Mouse (Mus musculus) MEL (cell line): ENCODE results near the gene Kcnip1. TPM values are rescaled to one million over a fixed set of nuclear protein-coding genes. Genes with fewer than 3 reads are reported as not detected.
A peak's percentile ranks its signal among the peaks of the same experiment; 100 is the strongest.

Experiments
- DNase-seq: peaks from one replicate; pipeline ENCODE4 v3.0.0; 2011; ENCODE audit warnings: low read depth, low spot score
- H3K27ac ChIP-seq: 2 replicates; pipeline ENCODE4 v1.5.1; 2012; ENCODE audit warnings: low read depth, mild to moderate bottlenecking, control low read depth, low read length, moderate library complexity; ENCODE audit not compliant: control insufficient read depth
- H3K27me3 ChIP-seq, 2 experiments: fragments of 150-350 bp in 1 of 2; sonication (generic) in 1 of 2; 2 replicates each; pipeline ENCODE4 v1.6.1; 2012; ENCODE audit warnings: low read length in 2 of 2, mild to moderate bottlenecking in 2 of 2, improper control_type of control experiment in 1 of 2, moderate library complexity in 1 of 2; ENCODE audit not compliant: insufficient read depth in 2 of 2, control insufficient read depth in 1 of 2
- H3K36me3 ChIP-seq, 2 experiments: 2 replicates each; pipeline ENCODE4 v1.6.1; 2012 to 2014; ENCODE audit warnings: low read length in 2 of 2, improper control_type of control experiment in 1 of 2, inconsistent platforms in 1 of 2, mild to moderate bottlenecking in 1 of 2; ENCODE audit not compliant: insufficient read depth in 2 of 2, control insufficient read depth in 1 of 2
- H3K4me1 ChIP-seq, 2 experiments: fragments of 150-350 bp in 1 of 2; sonication (generic) in 1 of 2; 2 replicates each; pipeline ENCODE4 v1.6.1; 2012; ENCODE audit warnings: low read length in 2 of 2, improper control_type of control experiment in 1 of 2, mild to moderate bottlenecking in 1 of 2; ENCODE audit not compliant: insufficient read depth in 2 of 2, control insufficient read depth in 1 of 2
- H3K4me3 ChIP-seq, 2 experiments: fragments of 150-350 bp in 1 of 2; sonication (generic) in 1 of 2; 2 replicates each; pipeline ENCODE4 v1.5.1; 2012; ENCODE audit warnings: low read depth in 2 of 2, low read length in 2 of 2, mild to moderate bottlenecking in 2 of 2, moderate library complexity in 2 of 2, control low read depth in 1 of 2, improper control_type of control experiment in 1 of 2; ENCODE audit not compliant: control insufficient read depth in 1 of 2, insufficient read depth in 1 of 2
- H3K79me2 ChIP-seq: 2 replicates; pipeline ENCODE4 v1.6.1; 2012; ENCODE audit warnings: mild to moderate bottlenecking, low read length, moderate library complexity; ENCODE audit not compliant: control insufficient read depth, poor library complexity, insufficient read depth
- H3K9ac ChIP-seq: 2 replicates; pipeline ENCODE4 v1.6.1; 2012; ENCODE audit warnings: low read depth, mild to moderate bottlenecking, control low read depth, low read length, moderate library complexity; ENCODE audit not compliant: control insufficient read depth, poor library complexity, severe bottlenecking
- H3K9me3 ChIP-seq: fragments of 150-350 bp; sonication (generic); replicated peaks from 2 replicates; pipeline ENCODE4 v1.6.1; 2012; ENCODE audit warnings: mild to moderate bottlenecking, low read length, improper control_type of control experiment, moderate library complexity; ENCODE audit not compliant: insufficient read depth
- CHD1 ChIP-seq: IDR thresholded peaks from 2 replicates; pipeline ENCODE4 v1.6.1; 2012; ENCODE audit warnings: low read depth, mild to moderate bottlenecking, inconsistent platforms, low read length, improper control_type of control experiment
- CTCF ChIP-seq, 3 experiments: IDR thresholded peaks in 2 of 3; conservative IDR thresholded peaks in 1 of 3; 2 replicates each; pipeline ENCODE4 v1.5.1; 2011 to 2012; ENCODE audit warnings: low read length in 3 of 3, low read depth in 2 of 3, mild to moderate bottlenecking in 2 of 3, improper control_type of control experiment in 1 of 3, inconsistent platforms in 1 of 3, mixed read lengths in 1 of 3, moderate library complexity in 1 of 3; ENCODE audit not compliant: control insufficient read depth in 1 of 3, insufficient read depth in 1 of 3, poor library complexity in 1 of 3, severe bottlenecking in 1 of 3
- EP300 ChIP-seq, 2 experiments: IDR thresholded peaks; 2 replicates each; pipeline ENCODE4 v1.6.1; 2011; ENCODE audit warnings: improper control_type of control experiment in 2 of 2, low read length in 2 of 2, low read depth in 1 of 2, mild to moderate bottlenecking in 1 of 2
- ETS1 ChIP-seq: IDR thresholded peaks from 2 replicates; pipeline ENCODE4 v1.6.1; 2012; ENCODE audit warnings: low read depth, mild to moderate bottlenecking, inconsistent platforms, low read length, improper control_type of control experiment, moderate library complexity
- GATA1 ChIP-seq: IDR thresholded peaks from 2 replicates; pipeline ENCODE4 v1.6.1; 2011; ENCODE audit warnings: low read depth, low read length, improper control_type of control experiment
- KAT2A ChIP-seq: conservative IDR thresholded peaks from 2 replicates; pipeline ENCODE4 v1.6.1; 2012; ENCODE audit warnings: low read depth, low read length, improper control_type of control experiment, inconsistent platforms
- MAFK ChIP-seq: IDR thresholded peaks from 2 replicates; pipeline ENCODE4 v1.6.1; 2011; ENCODE audit warnings: low read depth, mild to moderate bottlenecking, low read length, improper control_type of control experiment, borderline replicate concordance
- MAX ChIP-seq: IDR thresholded peaks from 2 replicates; pipeline ENCODE4 v1.6.1; 2011; ENCODE audit warnings: low read length, improper control_type of control experiment
- MEF2A ChIP-seq: IDR thresholded peaks from 2 replicates; pipeline ENCODE4 v1.6.1; 2014; ENCODE audit warnings: low read depth, mild to moderate bottlenecking, inconsistent platforms, low read length, improper control_type of control experiment; ENCODE audit not compliant: poor library complexity, insufficient replicate concordance, severe bottlenecking; ENCODE audit errors: extremely low read depth
- MXI1 ChIP-seq: IDR thresholded peaks from 2 replicates; pipeline ENCODE4 v1.6.1; 2011; ENCODE audit warnings: mild to moderate bottlenecking, low read depth, low read length, improper control_type of control experiment
- MYB ChIP-seq: IDR thresholded peaks from 2 replicates; pipeline ENCODE4 v1.6.1; 2011; ENCODE audit warnings: mild to moderate bottlenecking, low read depth, low read length, improper control_type of control experiment
- MYC ChIP-seq: IDR thresholded peaks from 2 replicates; pipeline ENCODE4 v1.6.1; 2011; ENCODE audit warnings: low read depth, mild to moderate bottlenecking, low read length, improper control_type of control experiment, moderate library complexity
- NELFE ChIP-seq: IDR thresholded peaks from 2 replicates; pipeline ENCODE4 v1.6.1; 2011; ENCODE audit warnings: low read depth, low read length, improper control_type of control experiment
- NRF1 ChIP-seq: IDR thresholded peaks from 2 replicates; pipeline ENCODE4 v1.6.1; 2014; ENCODE audit warnings: low read depth, mild to moderate bottlenecking, inconsistent platforms, low read length, improper control_type of control experiment, moderate library complexity; ENCODE audit not compliant: poor library complexity, insufficient read depth, severe bottlenecking
- POLR2A ChIP-seq, 2 experiments: IDR thresholded peaks; 2 replicates each; pipeline ENCODE4 v1.6.1; 2011 to 2012; ENCODE audit warnings: low read length in 2 of 2, mild to moderate bottlenecking in 2 of 2, control low read depth in 1 of 2, improper control_type of control experiment in 1 of 2, low read depth in 1 of 2, moderate library complexity in 1 of 2; ENCODE audit not compliant: control insufficient read depth in 1 of 2, insufficient read depth in 1 of 2, poor library complexity in 1 of 2
- POLR2AphosphoS2 ChIP-seq: IDR thresholded peaks from 2 replicates; pipeline ENCODE4 v1.6.1; 2011; ENCODE audit warnings: low read length, improper control_type of control experiment
- RCOR1 ChIP-seq: IDR thresholded peaks from 2 replicates; pipeline ENCODE4 v1.6.1; 2012; ENCODE audit warnings: low read depth, mild to moderate bottlenecking, inconsistent platforms, low read length, improper control_type of control experiment
- SIN3A ChIP-seq: IDR thresholded peaks from 2 replicates; pipeline ENCODE4 v1.6.1; 2012; ENCODE audit warnings: low read length, improper control_type of control experiment, inconsistent platforms
- SMC3 ChIP-seq: IDR thresholded peaks from 2 replicates; pipeline ENCODE4 v1.6.1; 2011; ENCODE audit warnings: low read depth, low read length, improper control_type of control experiment
- TAL1 ChIP-seq: IDR thresholded peaks from 2 replicates; pipeline ENCODE4 v1.6.1; 2012; ENCODE audit warnings: mild to moderate bottlenecking, inconsistent platforms, low read length, moderate library complexity, mixed read lengths
- TBP ChIP-seq: IDR thresholded peaks from 2 replicates; pipeline ENCODE4 v1.8.0; 2011; ENCODE audit warnings: low read depth, low read length, improper control_type of control experiment
- TCF12 ChIP-seq: IDR thresholded peaks from 2 replicates; pipeline ENCODE4 v1.6.1; 2014; ENCODE audit warnings: low read depth, mild to moderate bottlenecking, inconsistent platforms, low read length, improper control_type of control experiment, moderate library complexity
- UBTF ChIP-seq: IDR thresholded peaks from 2 replicates; pipeline ENCODE4 v1.6.1; 2012; ENCODE audit warnings: low read depth, mild to moderate bottlenecking, inconsistent platforms, low read length, improper control_type of control experiment, moderate library complexity, borderline replicate concordance; ENCODE audit not compliant: insufficient read depth
- ZC3H11A ChIP-seq: IDR thresholded peaks from 2 replicates; pipeline ENCODE4 v1.6.1; 2012; ENCODE audit warnings: low read depth, mild to moderate bottlenecking, inconsistent platforms, low read length, improper control_type of control experiment
- ZKSCAN1 ChIP-seq: IDR thresholded peaks from 2 replicates; pipeline ENCODE4 v1.6.1; 2012; ENCODE audit warnings: low read depth, mild to moderate bottlenecking, inconsistent platforms, low read length, improper control_type of control experiment, moderate library complexity
- ZMIZ1 ChIP-seq: IDR thresholded peaks from 2 replicates; pipeline ENCODE4 v1.6.1; 2012; ENCODE audit warnings: low read depth, mild to moderate bottlenecking, inconsistent platforms, low read length, improper control_type of control experiment, moderate library complexity
- ZNF384 ChIP-seq: IDR thresholded peaks from 2 replicates; pipeline ENCODE4 v1.6.1; 2012; ENCODE audit warnings: low read depth, mild to moderate bottlenecking, inconsistent platforms, low read length, improper control_type of control experiment
- polyA plus RNA-seq, 2 experiments: library from polyadenylated mRNA; stranded (reverse) in 1 of 2; unstranded in 1 of 2; fragments of >175 nt in 1 of 2; fragments of >200 nt in 1 of 2; gene quantifications; 2 replicates each; pipeline versions ENCODE4 v1.2.1 to v1.2.4; 2012; ENCODE audit warnings: low replicate concordance in 2 of 2, low read depth in 1 of 2; ENCODE audit not compliant: insufficient read length in 2 of 2, insufficient read depth in 1 of 2, missing spikeins in 1 of 2
- total RNA-seq: library from RNA; depleted of rRNA; stranded (reverse); fragments of 300-350 nt; gene quantifications from 2 replicates; pipeline ENCODE4 v1.2.3, GENCODE M21; 2012

The Kcnip1 gene
- total and polyA plus RNA-seq, 3 experiments = 0.04 to 0.06 TPM; not detected in 1

DNA sequence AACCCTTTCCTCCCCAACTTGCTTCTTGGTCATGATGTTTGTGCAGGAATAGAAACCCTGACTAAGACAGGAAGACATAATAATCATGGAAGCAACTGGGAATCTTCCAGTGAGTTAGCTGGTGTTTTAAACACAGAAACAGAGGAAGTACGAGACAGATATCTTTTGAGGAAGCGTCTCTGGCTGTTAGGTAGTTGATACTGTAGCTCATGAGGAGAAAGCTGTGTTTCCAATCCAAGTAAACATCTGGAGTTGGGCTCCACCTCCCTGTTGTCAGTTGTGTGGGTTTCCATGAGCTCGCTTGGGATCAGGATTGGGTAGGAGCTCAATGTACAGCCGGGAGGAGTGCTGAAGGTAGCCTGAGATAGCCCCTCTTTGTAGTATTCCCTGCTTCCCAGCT lies 46.5 kb downstream of the Kcnip1 start (continued):
- TF ChIP-seq MYC (no peak), KAT2A (no peak), ETS1 (peak; percentile 52; the same call in 1 of the 2 replicates), MEF2A (no peak), POLR2A (IDR thresholded peaks at IDR 0.05; ENCODE audit: control insufficient read depth in 1 of 2, insufficient read depth in 1 of 2, low read depth in 1 of 2, low read length in 2 of 2, poor library complexity in 1 of 2) (no peak)

DNA sequence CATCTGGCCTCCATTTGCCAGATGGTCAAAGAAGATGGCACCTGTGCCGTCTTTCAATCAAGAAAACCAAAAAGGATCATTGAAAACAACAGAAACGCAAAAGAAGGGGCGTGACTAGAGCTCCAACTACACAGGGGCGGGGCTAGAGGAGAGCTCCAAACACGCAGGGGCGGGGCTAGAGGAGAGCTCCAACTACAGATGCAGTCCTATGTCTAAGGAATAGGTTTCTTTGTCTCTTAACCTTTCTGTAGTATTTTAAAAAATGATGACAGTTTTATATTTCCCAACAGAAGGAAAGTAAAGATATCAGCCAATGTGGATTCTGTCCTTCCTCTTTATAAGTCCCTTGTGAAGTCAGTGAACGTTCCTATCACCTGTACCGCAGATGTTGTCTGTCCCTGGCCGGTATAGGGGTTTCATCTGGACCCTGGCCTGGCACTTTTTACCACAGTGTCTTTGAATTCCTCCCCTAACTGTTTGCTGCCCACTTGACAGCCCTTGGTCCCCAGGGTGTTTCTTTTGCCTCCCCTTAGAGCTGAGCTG lies 48.1 kb downstream of the Kcnip1 start:
- Histone ChIP-seq H3K36me3 (peaks cover 0 to 45% of the 10 kb centered on the region in 2 experiments; a peak in 2 of 4 replicates), H3K4me1 (peaks cover 19 to 50% of the 10 kb centered on the region in 2 experiments), H3K9me3 (no peaks in the 10 kb centered on the region), H3K4me3 (peak overlapping the region; percentile 26 to 72), H3K27ac (peak overlapping the region; percentile 60), H3K79me2 (no peaks in the 10 kb centered on the region), H3K27me3 (no peaks in the 10 kb centered on the region), H3K9ac (peak overlapping the region; percentile 38)
- TF ChIP-seq TCF12 (peak; percentile 24; the same call in 1 of the 2 replicates), POLR2A (IDR thresholded peaks at IDR 0.05; ENCODE audit: control insufficient read depth in 1 of 2, insufficient read depth in 1 of 2, low read depth in 1 of 2, low read length in 2 of 2, poor library complexity in 1 of 2) (0 out of 4 replicates have a peak, but pooled peaks of 1 of the 2 experiments have one; percentile 6), EP300 (IDR thresholded peaks at IDR 0.05; ENCODE audit: low read depth in 1 of 2, low read length in 2 of 2) (peak; percentile 74 to 78), SMC3 (no peak), CTCF (IDR thresholded peaks at IDR 0.05 in 2 of 3, conservative IDR thresholded peaks at IDR 0.05 in 1 of 3; ENCODE audit: control insufficient read depth in 1 of 3, insufficient read depth in 1 of 3, low read depth in 2 of 3, low read length in 3 of 3, poor library complexity in 1 of 3, severe bottlenecking in 1 of 3) (no peak), ETS1 (peak; percentile 28; the same call in 1 of the 2 replicates), TAL1 (peak; percentile 64), ZC3H11A (no peak), RCOR1 (0 out of 2 replicates have a peak, but pooled peaks have one; percentile 10), MXI1 (no peak), GATA1 (peak; percentile 55; the same call in 1 of the 2 replicates), NELFE (no peak)
- DNase-seq = peak; percentile 94

DNA sequence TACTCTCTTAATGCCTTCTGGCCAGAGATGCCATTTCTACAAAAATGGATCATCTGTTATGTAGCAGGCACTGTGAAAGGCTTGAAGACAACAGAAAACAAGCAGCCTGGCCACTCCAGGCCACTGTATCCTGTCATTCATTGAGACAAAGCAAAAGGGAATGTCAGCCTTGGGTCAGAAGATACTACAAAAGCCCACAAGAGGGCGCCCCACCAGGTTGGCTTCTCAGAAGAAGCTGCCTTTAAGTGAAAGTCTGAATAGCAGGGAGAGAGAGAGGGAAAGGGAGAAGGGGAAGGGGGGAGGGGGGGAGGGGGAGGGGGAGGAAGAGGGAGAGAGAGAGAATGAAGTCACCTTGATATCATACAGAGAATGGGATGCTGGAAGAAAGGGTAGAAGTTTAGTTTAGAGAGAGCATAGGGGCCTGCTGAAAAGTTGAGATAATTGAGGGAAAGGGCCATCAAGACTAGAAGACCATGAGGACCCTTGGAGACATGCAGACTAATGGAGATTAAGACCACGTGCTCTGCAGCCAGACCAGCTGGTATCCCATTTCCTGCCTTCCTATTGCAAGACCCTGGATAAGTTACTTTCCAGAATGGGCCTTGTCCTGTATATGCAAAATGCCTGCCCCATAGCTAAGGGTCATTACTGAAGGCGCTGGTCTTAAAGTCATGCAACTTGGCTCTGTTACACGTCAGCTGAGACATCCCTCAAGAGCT lies 48.7 kb downstream of the Kcnip1 start:
- Histone ChIP-seq H3K79me2 (no peaks in the 10 kb centered on the region), H3K36me3 (peaks cover 0 to 49% of the 10 kb centered on the region in 2 experiments; a peak in 2 of 4 replicates)
- peak; percentile 90 for DNase-seq
- 0 out of 2 replicates have a peak, but pooled peaks have one; percentile 17 for TF ChIP-seq RCOR1
- no peak for TF ChIP-seq MYB
- no peak for TF ChIP-seq POLR2AphosphoS2
- peak; percentile 41 for TF ChIP-seq SIN3A
- TF ChIP-seq TAL1 = no peak
- peak; percentile 62; the same call in 1 of the 2 replicates for TF ChIP-seq ZMIZ1
- 0 out of 2 replicates have a peak, but pooled peaks have one; percentile 27 for TF ChIP-seq ZKSCAN1
- peak; percentile 77 for TF ChIP-seq TBP
- TF ChIP-seq CHD1 = no peak
- 0 out of 2 replicates have a peak, but pooled peaks have one; percentile 31 for TF ChIP-seq MYC
- no peak for TF ChIP-seq NRF1
- 0 out of 4 replicates have a peak, but pooled peaks of 1 of the 2 experiments have one; percentile 39 for TF ChIP-seq EP300 (IDR thresholded peaks at IDR 0.05; ENCODE audit: low read depth in 1 of 2, low read length in 2 of 2)
- no peak for TF ChIP-seq MAFK
- no peak for TF ChIP-seq KAT2A
- no peak for TF ChIP-seq ZNF384
- TF ChIP-seq UBTF = no peak
- peak; percentile 87 for TF ChIP-seq MAX

More for the DNA sequence above, 48.7 kb downstream of the Kcnip1 start:
- H3K4me3 ChIP-seq = peak overlapping the region; percentile 26 to 72
- H3K27ac ChIP-seq = peak overlapping the region; percentile 60
- no peaks in the 10 kb centered on the region for H3K9me3 ChIP-seq
- peak overlapping the region; percentile 38 for H3K9ac ChIP-seq
- H3K27me3 ChIP-seq = no peaks in the 10 kb centered on the region
- peaks cover 23 to 55% of the 10 kb centered on the region in 2 experiments for H3K4me1 ChIP-seq
